Mouse (Mus musculus) forebrain, embryonic 10.5 days (tissue): ENCODE results near the gene Cep128. TPM values are rescaled to one million over a fixed set of nuclear protein-coding genes. Genes with fewer than 3 reads are reported as not detected.

Experiments used
- DNase-seq: peaks from one replicate; pipeline ENCODE4 v3.0.0-alpha.2; 2017; ENCODE audit warnings: low spot score; ENCODE audit errors: extremely low spot score
- H3K27ac ChIP-seq: fragments of 300-500 bp; sonication (generic); 2 replicates; pipeline ENCODE4 v1.5.1; 2016; ENCODE audit warnings: mild to moderate bottlenecking
- H3K27me3 ChIP-seq: fragments of 300-500 bp; sonication (generic); 2 replicates; pipeline ENCODE4 v1.6.1; 2016; ENCODE audit warnings: mild to moderate bottlenecking; ENCODE audit not compliant: poor library complexity, severe bottlenecking
- H3K36me3 ChIP-seq: fragments of 300-500 bp; sonication (generic); replicated peaks from 2 replicates; pipeline ENCODE4 v1.6.1; 2016; ENCODE audit warnings: mild to moderate bottlenecking, moderate library complexity
- H3K4me1 ChIP-seq: fragments of 300-500 bp; sonication (generic); 2 replicates; pipeline ENCODE4 v1.6.1; 2016
- H3K4me3 ChIP-seq: fragments of 300-500 bp; sonication (generic); 2 replicates; pipeline ENCODE4 v1.5.1; 2016; ENCODE audit warnings: mild to moderate bottlenecking, moderate library complexity
- H3K9me3 ChIP-seq: fragments of 300-500 bp; sonication (generic); 2 replicates; pipeline ENCODE4 v1.6.1; 2016; ENCODE audit warnings: mild to moderate bottlenecking, moderate library complexity
- WGBS: fragments of 180-500 bp; shearing (Covaris S2); methylation state at CpG from one replicate; pipeline ENCODE4 v1.1.7; 2016; 5-methylcytosine and 5-hydroxymethylcytosine counted together
- polyA plus RNA-seq: library from polyadenylated mRNA; unstranded; fragments of >200 nt; fragmentation: Nextera tagmentation; extraction: Ambion mirVana; gene quantifications from 2 replicates; pipeline ENCODE4 v1.2.1, GENCODE M21; 2016

Gene Cep128
- polyA plus RNA-seq, 1 experiment from 2014 or later = 11.4 TPM

- 93% methylated on average over 7 of the region's 7 CpGs for WGBS
- H3K36me3 ChIP-seq = peaks cover 26% of the 10 kb centered on the region
- no peak for DNase-seq
- H3K4me3 ChIP-seq = no peak overlapping the region
- no peak overlapping the region for H3K27ac ChIP-seq
- H3K27me3 ChIP-seq = no peaks in the 10 kb centered on the region
- no peaks in the 10 kb centered on the region for H3K4me1 ChIP-seq
- H3K9me3 ChIP-seq = no peaks in the 10 kb centered on the region; the same call in 1 of the 2 replicates
These were observed 88.3 kb downstream of the Cep128 start for GRCm38 (mm10) chr12:91295870-91296269.

GRCm38 (mm10) chr12:91295436-91295835 lies 88.8 kb downstream of the Cep128 start:
- 87% methylated on average over 3 of the region's 3 CpGs for WGBS
- Histone ChIP-seq H3K4me1 (no peaks in the 10 kb centered on the region), H3K27ac (no peak overlapping the region), H3K27me3 (no peaks in the 10 kb centered on the region), H3K9me3 (no peaks in the 10 kb centered on the region; the same call in 1 of the 2 replicates), H3K4me3 (no peak overlapping the region), H3K36me3 (peaks cover 26% of the 10 kb centered on the region)
- DNase-seq = no peak

GRCm38 (mm10) chr12:91273936-91274335 lies 110.3 kb downstream of the Cep128 start:
- H3K4me1 ChIP-seq = no peaks in the 10 kb centered on the region
- H3K4me3 ChIP-seq = no peak overlapping the region
- H3K36me3 ChIP-seq = no peaks in the 10 kb centered on the region
- no peaks in the 10 kb centered on the region for H3K9me3 ChIP-seq
- 96% methylated on average over 2 of the region's 2 CpGs for WGBS
- no peak for DNase-seq
- H3K27ac ChIP-seq = no peak overlapping the region
- H3K27me3 ChIP-seq = no peaks in the 10 kb centered on the region

GRCm38 (mm10) chr12:91269634-91270033 lies 114.6 kb downstream of the Cep128 start:
- Histone ChIP-seq H3K27me3 (no peaks in the 10 kb centered on the region), H3K4me3 (no peak overlapping the region), H3K9me3 (no peaks in the 10 kb centered on the region), H3K27ac (no peak overlapping the region), H3K36me3 (peaks cover 4% of the 10 kb centered on the region; the same call in 1 of the 2 replicates), H3K4me1 (peaks cover 8% of the 10 kb centered on the region; the same call in 1 of the 2 replicates)
- DNase-seq = no peak
- 87% methylated on average over 2 of the region's 2 CpGs for WGBS

GRCm38 (mm10) chr12:91268974-91269373 lies 115.2 kb downstream of the Cep128 start:
- 89% methylated on average over 3 of the region's 3 CpGs for WGBS
- Histone ChIP-seq H3K4me1 (peaks cover 8% of the 10 kb centered on the region; the same call in 1 of the 2 replicates), H3K9me3 (no peaks in the 10 kb centered on the region), H3K27me3 (no peaks in the 10 kb centered on the region), H3K36me3 (peaks cover 4% of the 10 kb centered on the region; the same call in 1 of the 2 replicates), H3K27ac (no peak overlapping the region), H3K4me3 (no peak overlapping the region)
- DNase-seq = no peak

GRCm38 (mm10) chr12:91266014-91266413 lies 118.2 kb downstream of the Cep128 start:
- Histone ChIP-seq H3K27ac (no peak overlapping the region), H3K27me3 (no peaks in the 10 kb centered on the region), H3K4me3 (no peak overlapping the region), H3K4me1 (peaks cover 8% of the 10 kb centered on the region; the same call in 1 of the 2 replicates), H3K36me3 (peaks cover 4% of the 10 kb centered on the region; the same call in 1 of the 2 replicates), H3K9me3 (no peaks in the 10 kb centered on the region)
- WGBS = 93% methylated on average over 2 of the region's 2 CpGs
- DNase-seq = no peak

- 76% methylated on average over 5 of the region's 5 CpGs for WGBS
- Histone ChIP-seq H3K4me3 (no peak overlapping the region), H3K4me1 (peaks cover 8% of the 10 kb centered on the region; the same call in 1 of the 2 replicates), H3K9me3 (no peaks in the 10 kb centered on the region), H3K27ac (no peak overlapping the region), H3K27me3 (no peaks in the 10 kb centered on the region), H3K36me3 (peaks cover 4% of the 10 kb centered on the region; the same call in 1 of the 2 replicates)
- DNase-seq = no peak
These were observed 118.7 kb downstream of the Cep128 start for GRCm38 (mm10) chr12:91265462-91265861.

- DNase-seq = no peak
These were observed 119.3 kb downstream of the Cep128 start for GRCm38 (mm10) chr12:91264828-91265355.

GRCm38 (mm10) chr12:91263705-91264104 lies 120.5 kb downstream of the Cep128 start:
- Histone ChIP-seq H3K4me3 (no peak overlapping the region), H3K27me3 (no peaks in the 10 kb centered on the region), H3K27ac (no peak overlapping the region), H3K36me3 (peaks cover 17% of the 10 kb centered on the region), H3K4me1 (peaks cover 8% of the 10 kb centered on the region; the same call in 1 of the 2 replicates), H3K9me3 (no peaks in the 10 kb centered on the region)
- 81% methylated on average over 3 of the region's 3 CpGs for WGBS
- no peak for DNase-seq

More at GRCm38 (mm10) chr12:91264828-91265355, 119.3 kb downstream of the Cep128 start:
- WGBS = 80% methylated on average over 3 of the region's 3 CpGs
- no peak overlapping the region for H3K4me3 ChIP-seq
- peaks cover 8% of the 10 kb centered on the region; the same call in 1 of the 2 replicates for H3K4me1 ChIP-seq
- H3K36me3 ChIP-seq = peaks cover 9% of the 10 kb centered on the region
- H3K27me3 ChIP-seq = no peaks in the 10 kb centered on the region
- no peaks in the 10 kb centered on the region for H3K9me3 ChIP-seq
- no peak overlapping the region for H3K27ac ChIP-seq

- Histone ChIP-seq H3K27ac (no peak overlapping the region), H3K4me3 (no peak overlapping the region), H3K36me3 (peaks cover 17% of the 10 kb centered on the region), H3K27me3 (no peaks in the 10 kb centered on the region), H3K9me3 (no peaks in the 10 kb centered on the region), H3K4me1 (peaks cover 8% of the 10 kb centered on the region; the same call in 1 of the 2 replicates)
- no peak for DNase-seq
- WGBS = 69% methylated on average over 3 of the region's 3 CpGs
These were observed 121.4 kb downstream of the Cep128 start for GRCm38 (mm10) chr12:91262801-91263200.

GRCm38 (mm10) chr12:91256334-91256733 lies 127.9 kb downstream of the Cep128 start:
- WGBS = 96% methylated on average over 7 of the region's 7 CpGs
- no peak overlapping the region for H3K27ac ChIP-seq
- H3K4me1 ChIP-seq = no peaks in the 10 kb centered on the region
- no peak for DNase-seq
- H3K9me3 ChIP-seq = no peaks in the 10 kb centered on the region
- no peak overlapping the region for H3K4me3 ChIP-seq
- H3K27me3 ChIP-seq = no peaks in the 10 kb centered on the region
- H3K36me3 ChIP-seq = peaks cover 14% of the 10 kb centered on the region

GRCm38 (mm10) chr12:91254831-91255230 lies 129.4 kb downstream of the Cep128 start:
- WGBS = 99% methylated on average over 6 of the region's 6 CpGs
- no peak overlapping the region for H3K27ac ChIP-seq
- H3K4me3 ChIP-seq = no peak overlapping the region
- H3K9me3 ChIP-seq = no peaks in the 10 kb centered on the region
- H3K27me3 ChIP-seq = no peaks in the 10 kb centered on the region
- H3K36me3 ChIP-seq = peaks cover 8% of the 10 kb centered on the region
- H3K4me1 ChIP-seq = no peaks in the 10 kb centered on the region
- no peak for DNase-seq

- WGBS = 96% methylated on average over 7 of the region's 7 CpGs
- no peak for DNase-seq
- H3K4me3 ChIP-seq = no peak overlapping the region
These were observed 163.6 kb downstream of the Cep128 start for GRCm38 (mm10) chr12:91220609-91221008.

More at GRCm38 (mm10) chr12:91220609-91221008, 163.6 kb downstream of the Cep128 start:
- no peaks in the 10 kb centered on the region for H3K27me3 ChIP-seq
- no peak overlapping the region for H3K27ac ChIP-seq
- H3K4me1 ChIP-seq = no peaks in the 10 kb centered on the region
- H3K9me3 ChIP-seq = no peaks in the 10 kb centered on the region
- H3K36me3 ChIP-seq = no peaks in the 10 kb centered on the region
